Mouse (Mus musculus) CD4-positive, CD25-positive, alpha-beta regulatory T cell (primary cell): ENCODE measurements around the gene Olfr120. TPM values are rescaled to one million over a fixed set of nuclear protein-coding genes. Genes with fewer than 3 reads are reported as not detected.

Experiments used
- polyA plus RNA-seq: library from polyadenylated mRNA; unstranded; fragments of 100-300 nt; shearing (Covaris generic); gene quantifications from one replicate; pipeline ENCODE4 v1.2.1, GENCODE M21; 2017

Olfr120 gene
- not detected for polyA plus RNA-seq

DNA sequence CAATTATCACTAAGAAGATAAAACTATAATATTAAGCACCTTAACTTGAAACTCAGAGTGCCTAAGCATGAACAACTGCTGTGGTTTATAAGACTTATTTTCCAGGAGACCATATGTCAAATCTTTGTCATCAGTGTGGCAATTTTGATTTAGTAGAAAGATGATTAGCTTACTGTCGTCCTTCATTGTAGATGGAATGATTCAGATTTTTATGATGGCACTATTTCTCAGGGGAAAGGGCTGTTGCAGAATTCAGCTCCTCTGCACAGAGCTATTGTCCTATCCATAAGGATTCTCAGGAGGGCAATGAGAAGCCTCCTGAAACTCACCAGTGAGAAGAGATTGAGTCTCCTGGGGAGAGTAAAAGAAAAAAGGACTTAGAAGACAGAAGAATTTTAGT lies at the start of gene Olfr120:
TSS of gene Olfr120 (plus strand) at position 301 of the 400 bp plus-strand sequence.

DNA sequence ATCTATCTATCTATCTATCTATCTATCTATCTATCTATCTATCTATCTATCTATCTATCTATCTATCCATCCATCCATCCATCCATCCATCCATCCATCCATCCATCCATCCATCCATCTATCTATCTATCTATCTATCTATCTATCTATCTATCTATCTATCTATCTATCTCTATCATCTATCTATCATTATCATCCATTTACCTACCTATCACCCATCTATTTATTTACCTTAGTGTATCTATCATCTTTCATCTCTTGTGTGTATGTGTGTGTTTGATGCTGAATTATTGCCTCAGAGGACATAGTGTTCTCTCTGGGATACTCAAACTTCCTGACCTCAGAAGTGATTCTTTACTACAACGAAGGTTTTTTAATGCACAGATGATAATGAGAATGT lies 25.3 kb upstream of the Olfr120 start, which contains the start of gene Olfr119:
TSS of gene Olfr119 (plus strand) at position 301 of the 400 bp plus-strand sequence.

GRCm38 (mm10) chr17:37768307-37768706 lies 46.7 kb downstream of the Olfr120 start, which contains the start of gene Olfr122:
Gene Olfr122 (plus strand): TSS chr17:37768607.

Other genes with a start within 250 kb of the Olfr120 start
- 0.36 TPM for gene H2-M2, start 238.3 kb upstream of the Olfr120 start, polyA plus RNA-seq
- not detected for gene Olfr110, start 229.3 kb upstream of the Olfr120 start, polyA plus RNA-seq
- not detected for gene Olfr111, start 213.8 kb upstream of the Olfr120 start, polyA plus RNA-seq
- gene Olfr112, start 152.4 kb upstream of the Olfr120 start, polyA plus RNA-seq: not detected
- gene Olfr113, start 144.1 kb upstream of the Olfr120 start, polyA plus RNA-seq: not detected
- not detected for gene Olfr114, start 129.1 kb upstream of the Olfr120 start, polyA plus RNA-seq
- not detected for gene Olfr115, start 94.7 kb upstream of the Olfr120 start, polyA plus RNA-seq
- not detected for gene Olfr116, start 94.6 kb upstream of the Olfr120 start, polyA plus RNA-seq
- 0.07 TPM for gene Olfr117, start 58.0 kb upstream of the Olfr120 start, polyA plus RNA-seq
- gene Olfr118, start 54.8 kb upstream of the Olfr120 start, polyA plus RNA-seq: 0.10 TPM
- not detected for gene Olfr119, start 25.2 kb upstream of the Olfr120 start, polyA plus RNA-seq
- gene Olfr121, start 27.0 kb downstream of the Olfr120 start, polyA plus RNA-seq: not detected
- gene Olfr122, start 46.8 kb downstream of the Olfr120 start, polyA plus RNA-seq: not detected
- not detected for gene Olfr123, start 71.7 kb downstream of the Olfr120 start, polyA plus RNA-seq
- not detected for gene Olfr124, start 78.1 kb downstream of the Olfr120 start, polyA plus RNA-seq
- not detected for gene Olfr125, start 111.1 kb downstream of the Olfr120 start, polyA plus RNA-seq
- gene Olfr126, start 125.7 kb downstream of the Olfr120 start, polyA plus RNA-seq: not detected
- gene Olfr127, start 178.6 kb downstream of the Olfr120 start, polyA plus RNA-seq: not detected
- gene Olfr128, start 198.7 kb downstream of the Olfr120 start, polyA plus RNA-seq: 0.08 TPM
- gene Olfr761, start 231.3 kb downstream of the Olfr120 start, polyA plus RNA-seq: not detected